10 mouse cellular contexts compared by ENCODE assay signal in genomic region chr13:99190466-99190865, GRCm38 (mm10). TPM values are rescaled to one million over a fixed set of nuclear protein-coding genes. Genes with fewer than 3 reads are reported as not detected.
A peak's percentile ranks its signal among the peaks of the same experiment; 100 is the strongest.
DNase-seq lines count a peak whose midpoint lies in the region; ATAC-seq lines count a peak whose summit lies in the region.
"Had no signal": no experiment of that assay in that cellular context is flagged by ENCODE, and none has a peak within 500 bp of the region (broad histone marks: within the 10 kb centered on the region; RNA-seq: fewer than 3 reads in every experiment).

No protein-coding gene starts in this region.

- 0 out of 2 replicates have a peak, but pooled peaks cover 3% of the 10 kb centered on the region for H3K4me1 ChIP-seq in kidney, embryonic 14.5 days (ENCODE audit: control insufficient read depth, insufficient read depth, low read length)
- peaks cover 6% of the 10 kb centered on the region; the same call in 1 of the 2 replicates for H3K4me1 ChIP-seq in midbrain, embryonic 15.5 days
- H3K4me1 ChIP-seq: forebrain, embryonic 12.5 days had no signal

- 0 out of 2 replicates have a peak overlapping the region, but pooled peaks have one; percentile 55 for H3K27ac ChIP-seq in kidney, embryonic 14.5 days (ENCODE audit: low read depth, low read length)
- H3K27ac ChIP-seq in midbrain, embryonic 15.5 days, result no peak overlapping the region
- H3K27ac ChIP-seq: forebrain, embryonic 12.5 days had no signal

- WGBS in kidney, embryonic 14.5 days, result 65% methylated on average over 11 of the region's 11 CpGs
- WGBS in midbrain, embryonic 15.5 days, result 80% methylated on average over 11 of the region's 11 CpGs

- no peaks in the 10 kb centered on the region for H3K36me3 ChIP-seq in kidney, embryonic 14.5 days (ENCODE audit: control insufficient read depth, insufficient read depth, low read length)
- no peaks in the 10 kb centered on the region for H3K36me3 ChIP-seq in midbrain, embryonic 15.5 days (replicated peaks)
- H3K36me3 ChIP-seq: forebrain, embryonic 12.5 days had no signal

- peak; percentile 31 for DNase-seq in gastrocnemius, postnatal 10 days
- DNase-seq in gastrocnemius, adult 8-10 months (ENCODE audit: low spot score in 2 of 2), result no peak
- DNase-seq in heart, adult 18-20 months, result peak; percentile 70 to 85
- peak; percentile 41 for DNase-seq in lung, postnatal 14 days
- DNase-seq in frontal cortex, postnatal 25 days (ENCODE audit: low spot score in 2 of 2), result no peak
- DNase-seq in adipocyte (ENCODE audit: low spot score), result no peak
- DNase-seq: cerebellum, adult 2 months had no signal

- no peak overlapping the region for H3K4me3 ChIP-seq in kidney, embryonic 14.5 days (ENCODE audit: low read length)
- no peak overlapping the region for H3K4me3 ChIP-seq in midbrain, embryonic 15.5 days
- H3K4me3 ChIP-seq: forebrain, embryonic 12.5 days had no signal

- ATAC-seq in kidney, embryonic 14.5 days (ENCODE audit: low FRiP score, low TSS enrichment), result no peak
- ATAC-seq in midbrain, embryonic 15.5 days (replicated peaks), result no peak

- H3K4me2 ChIP-seq in kidney, embryonic 14.5 days (replicated peaks; ENCODE audit: low read depth, low read length), result no peak overlapping the region
- H3K4me2 ChIP-seq in midbrain, embryonic 15.5 days, result no peak overlapping the region
- H3K4me2 ChIP-seq: forebrain, embryonic 12.5 days had no signal

- no peak overlapping the region for H3K9ac ChIP-seq in kidney, embryonic 14.5 days (ENCODE audit: low read depth, low read length)
- H3K9ac ChIP-seq in midbrain, embryonic 15.5 days, result no peak overlapping the region
- H3K9ac ChIP-seq: forebrain, embryonic 12.5 days had no signal

- no peaks in the 10 kb centered on the region for H3K9me3 ChIP-seq in kidney, embryonic 14.5 days (ENCODE audit: control insufficient read depth, low read length)
- H3K9me3 ChIP-seq in midbrain, embryonic 15.5 days, result no peaks in the 10 kb centered on the region
- H3K9me3 ChIP-seq: forebrain, embryonic 12.5 days had no signal

- no peaks in the 10 kb centered on the region for H3K27me3 ChIP-seq in kidney, embryonic 14.5 days (ENCODE audit: control insufficient read depth, insufficient read depth, low read length)
- no peaks in the 10 kb centered on the region for H3K27me3 ChIP-seq in midbrain, embryonic 15.5 days (replicated peaks)

RNA-seq across cellular contexts. Expression of gene Zfp366, which starts 5.8 kb away (rescaled TPM):
- 1 to 10 TPM; 6.1 to 6.5 TPM for total RNA-seq in gastrocnemius, postnatal 10 days (2021)
- 1 to 10 TPM; 2.2 to 3.6 (median 2.8) TPM for total RNA-seq in gastrocnemius, adult 8-10 months (2022)
- total RNA-seq in heart, adult 18-20 months (2021), result 10 to 100 TPM; 14.1 to 14.9 TPM
- polyA plus RNA-seq in kidney, embryonic 14.5 days (2014; fragmentation: Nextera tagmentation; extraction: Ambion mirVana), result 0.83 and 1.6 TPM in 2 replicates
- polyA plus RNA-seq in midbrain, embryonic 15.5 days (2015; fragmentation: Nextera tagmentation; extraction: Ambion mirVana), result 0.81 and 0.89 TPM in 2 replicates

Comparison
In these comparisons a context has a peak if more than half of its experiments do, and no peak if none do; other contexts are left out.
1. DNase-seq: peak in gastrocnemius, postnatal 10 days (single experiment), heart, adult 18-20 months (2 of 2) and lung, postnatal 14 days (single experiment); none in gastrocnemius, adult 8-10 months (0 of 2), frontal cortex, postnatal 25 days (0 of 2) and adipocyte (single experiment).